Mouse (Mus musculus) mouse embryonic stem cell (cell line): ENCODE results near the gene Smco3.
"Not testable (repeated sequence)": the region's sequence is repeated elsewhere in the genome, so short reads cannot be mapped to it uniquely, and the experiment has no call there.

Experiments used
- in situ Hi-C, 2 experiments: fragments of 300-500 bp; cut with MboI; formaldehyde crosslinking; loops; 1 replicate in 1 of 2; 3 replicates in 1 of 2; pipeline ENCODE4 v1.14.3; 2019 to 2020; ENCODE audit warnings: low sequenced_read_pairs in 2 of 2, low pct_unique_long_range_greater_than_20kb in 1 of 2, mixed read lengths in 1 of 2; ENCODE audit not compliant: unreplicated experiment in 1 of 2

Gene Smco3

GRCm38 (mm10) chr6:136811196-136811595 lies 24.1 kb downstream of the Smco3 start:
- in situ Hi-C loops = no loop called here

- in situ Hi-C loops = no loop called here
Observed at GRCm38 (mm10) chr6:136809673-136810072, 25.6 kb downstream of the Smco3 start.

DNA sequence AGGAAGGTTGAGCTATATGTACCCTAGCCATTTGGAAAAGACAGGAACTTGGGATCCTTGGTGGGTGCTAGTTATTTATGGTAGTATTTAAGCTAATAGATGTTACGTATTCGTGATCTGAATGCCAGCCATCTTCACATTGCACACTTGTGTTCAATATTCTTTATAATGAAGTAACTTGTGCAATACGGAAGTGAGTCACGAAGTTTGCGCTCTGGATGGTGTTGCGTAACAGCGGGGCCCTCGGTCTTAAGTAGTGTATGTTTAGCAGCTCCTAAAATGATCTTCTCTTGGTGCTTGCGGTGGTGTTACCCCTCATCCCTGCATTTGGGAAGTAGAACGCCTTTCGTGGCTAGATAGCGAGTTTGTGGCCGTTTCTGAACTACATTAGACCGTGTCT lies 26.2 kb downstream of the Smco3 start:
- in situ Hi-C loops = no loop called here

- in situ Hi-C loops = no loop called here
Observed at GRCm38 (mm10) chr6:136808631-136809046, 26.6 kb downstream of the Smco3 start.

GRCm38 (mm10) chr6:136808014-136808417 lies 27.2 kb downstream of the Smco3 start, which contains the start of gene H2afj:
Gene H2afj, plus strand, starts transcription at chr6:136808244.
- in situ Hi-C loops = no loop called here

DNA sequence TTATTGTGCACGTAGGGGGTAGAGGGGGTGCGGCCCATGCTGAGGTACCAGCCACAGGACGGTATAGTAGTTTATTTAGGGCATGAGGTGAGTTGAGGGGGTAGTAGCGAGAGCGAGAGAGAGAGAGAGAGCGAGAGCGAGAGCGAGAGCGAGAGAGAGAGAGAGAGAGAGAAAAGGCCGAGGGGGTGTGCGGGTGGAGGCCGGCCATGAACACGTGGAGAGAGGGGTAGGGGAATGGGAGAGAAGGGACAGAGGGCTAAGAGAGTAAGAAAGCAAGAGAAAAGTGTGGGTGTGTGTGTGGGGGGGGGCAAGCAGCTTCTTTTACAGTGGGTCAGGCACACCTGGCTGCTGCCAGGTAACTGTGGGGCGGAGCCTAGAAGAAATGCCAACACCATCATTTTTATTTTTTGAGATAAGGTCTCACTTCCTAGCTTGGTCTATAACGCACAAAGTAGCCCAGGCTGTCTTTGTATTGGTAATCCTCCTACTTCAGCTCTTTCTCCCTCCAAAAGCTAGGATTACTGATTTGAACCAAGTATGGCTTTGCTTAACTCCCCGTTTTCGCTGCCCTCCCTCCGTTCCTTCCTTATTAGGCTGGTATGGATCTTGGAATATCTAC lies 27.7 kb downstream of the Smco3 start:
- in situ Hi-C loops = no loop called here

- in situ Hi-C loops = no loop called here
Observed at GRCm38 (mm10) chr6:136806819-136807218, 28.4 kb downstream of the Smco3 start.

DNA sequence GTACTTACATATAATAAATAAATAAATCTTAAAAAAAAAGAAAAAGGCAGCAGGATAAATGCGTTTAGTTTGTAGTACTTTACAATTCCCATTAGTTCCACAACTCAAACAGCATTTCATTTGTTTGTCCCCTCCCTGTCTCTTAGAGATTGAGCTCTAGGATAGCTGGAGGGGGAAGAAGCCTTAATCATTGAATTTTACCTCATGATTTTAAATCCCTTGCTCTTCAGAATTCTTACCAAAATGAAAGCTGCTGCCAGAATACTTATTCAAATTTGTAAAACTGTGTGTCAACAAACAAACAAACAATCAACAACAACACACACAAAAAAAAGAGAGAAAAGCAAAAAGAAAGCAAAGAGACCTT lies 29.9 kb downstream of the Smco3 start:
- in situ Hi-C loops = no loop called here

GRCm38 (mm10) chr6:136804705-136805408 lies 30.4 kb downstream of the Smco3 start:
- in situ Hi-C loops = no loop called here

- in situ Hi-C loops = no loop called here
Observed at GRCm38 (mm10) chr6:136803739-136804633, 31.3 kb downstream of the Smco3 start, which contains the start of gene Hist4h4. Gene Hist4h4, minus strand, starts transcription at chr6:136804415.

GRCm38 (mm10) chr6:136803093-136803738 lies 32.0 kb downstream of the Smco3 start:
- in situ Hi-C loops = no loop called here

GRCm38 (mm10) chr6:136801274-136801673 lies 34.0 kb downstream of the Smco3 start:
- in situ Hi-C loops = no loop called here

DNA sequence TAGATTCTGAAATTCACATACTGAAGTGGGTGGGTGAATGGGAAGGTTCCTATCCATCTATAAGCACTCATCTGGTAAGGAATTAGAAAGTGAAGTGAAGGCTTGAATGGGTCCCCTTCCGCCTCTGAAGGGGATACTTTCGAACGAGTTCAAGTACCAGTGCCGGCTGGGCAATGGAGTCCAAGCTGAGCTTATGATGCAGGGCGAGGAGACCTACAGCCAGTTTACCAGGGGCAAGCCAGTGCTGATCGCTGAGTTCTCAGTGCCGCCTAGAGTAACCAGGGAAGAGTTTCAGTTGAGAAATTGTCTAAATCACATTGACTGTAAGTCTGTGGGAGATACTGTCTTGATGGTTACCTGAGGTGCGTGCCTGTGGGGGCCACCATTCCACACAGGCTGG lies 34.5 kb downstream of the Smco3 start:
- in situ Hi-C loops = no loop called here

DNA sequence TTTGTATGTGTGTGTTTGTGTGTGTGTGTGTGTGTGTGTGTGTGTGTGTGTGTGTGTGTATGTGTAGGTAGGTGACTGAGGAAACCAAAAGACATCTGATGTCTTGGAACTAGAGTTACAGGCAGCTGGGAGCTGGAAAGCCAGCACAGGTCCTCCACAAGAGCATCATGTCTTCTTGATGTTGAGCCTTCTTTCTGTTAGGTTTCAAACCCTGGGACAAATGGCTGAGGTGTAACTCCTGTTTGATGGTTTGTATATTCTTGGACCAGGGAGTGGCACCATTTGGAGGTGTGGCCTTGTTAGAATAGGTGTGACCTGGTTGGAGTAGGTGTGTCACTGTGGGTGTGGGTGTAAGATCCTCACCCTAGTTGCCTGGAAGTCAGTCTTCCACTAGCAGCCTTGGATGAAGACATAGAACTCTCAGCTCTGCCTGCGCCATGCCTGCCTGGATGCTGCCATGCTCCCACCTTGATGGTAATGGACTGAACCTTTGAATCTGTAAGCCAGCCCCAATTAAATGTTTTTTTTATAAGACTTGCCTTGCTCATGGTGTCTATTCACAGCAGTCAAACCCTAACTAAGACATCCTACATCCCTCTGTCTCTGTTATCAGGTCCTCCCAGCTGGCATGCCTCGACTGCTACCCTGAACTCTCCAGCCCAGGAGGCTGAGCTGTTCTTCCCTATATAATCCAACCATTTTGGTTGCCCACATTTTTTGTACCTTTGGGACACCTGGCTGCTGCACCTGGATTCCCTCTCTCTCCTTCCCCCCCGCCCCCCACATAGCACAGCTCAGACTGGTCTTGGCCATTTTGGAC lies 37.2 kb downstream of the Smco3 start:
- in situ Hi-C loops = not testable (repeated sequence)

GRCm38 (mm10) chr6:136795850-136796249 lies 39.4 kb downstream of the Smco3 start:
- in situ Hi-C loops = no loop called here

DNA sequence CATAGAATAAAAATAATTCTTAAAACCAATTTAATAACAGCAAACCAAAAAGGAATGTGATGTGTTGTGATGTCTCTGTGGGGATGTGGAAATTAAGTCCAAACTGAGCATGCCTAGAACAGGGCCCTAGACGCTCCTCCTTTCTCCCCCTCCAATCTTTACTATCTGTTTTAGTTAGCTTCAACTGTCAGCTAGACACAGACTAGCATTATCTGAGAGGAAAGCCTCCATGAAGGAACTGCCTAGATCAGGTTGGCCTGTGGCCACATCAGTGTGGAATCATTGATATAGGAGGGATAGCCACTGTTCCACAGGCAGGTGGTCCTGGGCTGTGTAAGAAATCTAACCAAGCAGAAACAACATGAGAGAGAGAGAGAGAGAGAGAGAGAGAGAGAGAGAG lies 40.1 kb downstream of the Smco3 start:
- in situ Hi-C loops = no loop called here

GRCm38 (mm10) chr6:136793831-136794525 lies 41.3 kb downstream of the Smco3 start:
- in situ Hi-C loops = no loop called here
